Comparison of ENCODE assay signal across 8 mouse cellular contexts in the genomic region with DNA sequence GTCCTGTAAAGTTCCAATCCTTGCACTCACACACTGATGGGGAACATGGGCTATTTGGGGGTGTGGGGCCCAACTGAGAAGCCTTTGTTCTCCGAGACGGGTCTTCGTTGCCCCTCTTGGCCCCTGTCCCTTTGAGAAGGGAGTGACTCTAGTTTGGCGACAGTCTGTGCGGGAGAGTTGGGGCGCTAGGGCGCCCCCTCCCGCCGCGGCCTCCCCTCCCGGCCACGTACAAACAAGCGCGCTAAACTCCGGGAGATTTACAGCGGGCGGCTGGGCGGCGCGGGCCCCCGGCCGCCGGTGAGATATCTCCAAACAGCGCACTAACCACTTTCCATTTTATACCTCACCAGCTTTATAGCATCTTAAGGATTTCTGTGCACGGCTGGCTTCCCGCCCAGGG.
DNase-seq lines count a peak whose midpoint lies in the region; ATAC-seq and TF ChIP-seq lines count a peak whose summit lies in the region.
"Had no signal": no experiment of that assay in that cellular context is flagged by ENCODE, and none has a peak within 500 bp of the region (broad histone marks: within the 10 kb centered on the region; RNA-seq: fewer than 3 reads in every experiment).

No protein-coding gene starts in this region.

- H3K9ac ChIP-seq in lung, embryonic 14.5 days: no peak overlapping the region; the same call in 1 of the 2 replicates
- H3K9ac ChIP-seq in forebrain, embryonic 14.5 days (ENCODE audit: low read length): peak overlapping the region; percentile 58
- peak overlapping the region; percentile 51 for H3K9ac ChIP-seq in limb, embryonic 13.5 days
- H3K9ac ChIP-seq in stomach, embryonic 15.5 days: no peak overlapping the region

- ATAC-seq in lung, embryonic 14.5 days (ENCODE audit: insufficient read depth): 0 out of 2 replicates have a peak, but pooled peaks have one; percentile 17
- no peak for ATAC-seq in forebrain, embryonic 14.5 days
- ATAC-seq in limb, embryonic 13.5 days (ENCODE audit: low FRiP score, low read depth): 0 out of 2 replicates have a peak, but pooled peaks have one; percentile 11
- ATAC-seq in stomach, embryonic 15.5 days (ENCODE audit: insufficient read depth, low FRiP score, low read depth): no peak

- H3K4me2 ChIP-seq in lung, embryonic 14.5 days: peak overlapping the region; percentile 59
- peak overlapping the region; percentile 58 for H3K4me2 ChIP-seq in forebrain, embryonic 14.5 days (ENCODE audit: low read length)
- H3K4me2 ChIP-seq in limb, embryonic 13.5 days (replicated peaks): peak overlapping the region; percentile 70
- H3K4me2 ChIP-seq in stomach, embryonic 15.5 days: peak overlapping the region; percentile 36

- H3K9me3 ChIP-seq in lung, embryonic 14.5 days (ENCODE audit: low read depth, low read length): no peaks in the 10 kb centered on the region
- no peaks in the 10 kb centered on the region for H3K9me3 ChIP-seq in forebrain, embryonic 14.5 days (replicated peaks; ENCODE audit: control insufficient read depth, low read length)
- H3K9me3 ChIP-seq in limb, embryonic 13.5 days: no peaks in the 10 kb centered on the region
- H3K9me3 ChIP-seq in stomach, embryonic 15.5 days: no peaks in the 10 kb centered on the region

- no peak for TF ChIP-seq CTCF in lung, embryonic 14.5 days (IDR thresholded peaks at IDR 0.05; ENCODE audit: low read depth)

- 0% methylated on average over 26 of the region's 26 CpGs for WGBS in lung, embryonic 14.5 days
- WGBS in forebrain, embryonic 14.5 days: under 1% methylated on average over 26 of the region's 26 CpGs
- WGBS in limb, embryonic 13.5 days: under 1% methylated on average over 26 of the region's 26 CpGs
- under 1% methylated on average over 26 of the region's 26 CpGs for WGBS in stomach, embryonic 15.5 days

- no peaks in the 10 kb centered on the region for H3K4me1 ChIP-seq in lung, embryonic 14.5 days (ENCODE audit: insufficient read depth)
- 0 out of 2 replicates have a peak, but pooled peaks cover 2% of the 10 kb centered on the region for H3K4me1 ChIP-seq in forebrain, embryonic 14.5 days (ENCODE audit: control insufficient read depth, insufficient read depth, low read length)
- H3K4me1 ChIP-seq in limb, embryonic 13.5 days: peaks cover 9% of the 10 kb centered on the region; the same call in 1 of the 2 replicates
- H3K4me1 ChIP-seq in stomach, embryonic 15.5 days: 0 out of 2 replicates have a peak, but pooled peaks cover 4% of the 10 kb centered on the region

- H3K4me3 ChIP-seq in lung, embryonic 14.5 days (ENCODE audit: low read depth, low read length): peak overlapping the region; percentile 23
- peak overlapping the region; percentile 28 for H3K4me3 ChIP-seq in forebrain, embryonic 14.5 days (ENCODE audit: low read depth, low read length)
- H3K4me3 ChIP-seq in limb, embryonic 13.5 days: peak overlapping the region; percentile 39
- H3K4me3 ChIP-seq in stomach, embryonic 15.5 days (replicated peaks): peak overlapping the region; percentile 1; the same call in 1 of the 2 replicates
- H3K4me3 ChIP-seq: myocyte had no signal

- DNase-seq in lung, embryonic 14.5 days: peak; percentile 27
- no peak for DNase-seq in lung, postnatal 25 days (ENCODE audit: low spot score)
- peak; percentile 53 for DNase-seq in forebrain, embryonic 14.5 days (ENCODE audit: low spot score)
- DNase-seq in cerebellum, adult 18-20 months: no peak
- no peak for DNase-seq in adrenal gland, postnatal 25 days

- H3K27ac ChIP-seq in lung, embryonic 14.5 days (ENCODE audit: low read depth): no peak overlapping the region
- H3K27ac ChIP-seq in forebrain, embryonic 14.5 days (ENCODE audit: low read depth, low read length): no peak overlapping the region
- H3K27ac ChIP-seq in limb, embryonic 13.5 days: no peak overlapping the region
- no peak overlapping the region for H3K27ac ChIP-seq in stomach, embryonic 15.5 days

- peaks cover 35% of the 10 kb centered on the region for H3K27me3 ChIP-seq in lung, embryonic 14.5 days (ENCODE audit: insufficient read depth, low read length)
- peaks cover 21% of the 10 kb centered on the region for H3K27me3 ChIP-seq in forebrain, embryonic 14.5 days (replicated peaks; ENCODE audit: control insufficient read depth, insufficient read depth, low read length)
- peaks cover 90% of the 10 kb centered on the region for H3K27me3 ChIP-seq in limb, embryonic 13.5 days
- H3K27me3 ChIP-seq in stomach, embryonic 15.5 days (replicated peaks): peaks cover 54% of the 10 kb centered on the region

- H3K36me3 ChIP-seq in lung, embryonic 14.5 days (ENCODE audit: insufficient read depth): no peaks in the 10 kb centered on the region
- H3K36me3 ChIP-seq in forebrain, embryonic 14.5 days (ENCODE audit: control insufficient read depth, insufficient read depth, low read length): no peaks in the 10 kb centered on the region
- H3K36me3 ChIP-seq in limb, embryonic 13.5 days: no peaks in the 10 kb centered on the region
- no peaks in the 10 kb centered on the region for H3K36me3 ChIP-seq in stomach, embryonic 15.5 days

Comparison
In these comparisons a context has a peak if more than half of its experiments do, and no peak if none do; other contexts are left out.
1. DNase-seq: peak in lung, embryonic 14.5 days (single experiment) and forebrain, embryonic 14.5 days (single experiment); none in lung, postnatal 25 days (single experiment), cerebellum, adult 18-20 months (0 of 2) and adrenal gland, postnatal 25 days (single experiment).
2. ATAC-seq: peak in lung, embryonic 14.5 days (single experiment) and limb, embryonic 13.5 days (single experiment); none in forebrain, embryonic 14.5 days (single experiment) and stomach, embryonic 15.5 days (single experiment).
3. H3K9ac ChIP-seq: peak in forebrain, embryonic 14.5 days (single experiment) and limb, embryonic 13.5 days (single experiment); none in lung, embryonic 14.5 days (single experiment) and stomach, embryonic 15.5 days (single experiment).
4. Peak in every context shown above with its lines, with median percentiles within 50 percentile points of each other: H3K4me2 ChIP-seq and H3K4me3 ChIP-seq.